Mouse (Mus musculus) layer of hippocampus, adult 2 months (tissue): Measurements from ENCODE around the gene 1700013F07Rik. TPM values are rescaled to one million over a fixed set of nuclear protein-coding genes. Genes with fewer than 3 reads are reported as not detected.
A peak's percentile ranks its signal among the peaks of the same experiment; 100 is the strongest.

Experiments used
- DNase-seq, 2 experiments: peaks; one replicate each; pipeline ENCODE4 v3.0.0; 2022; ENCODE audit warnings: low spot score in 2 of 2
- H3K27ac ChIP-seq: fragments of 200-600 bp; 2 replicates; pipeline ENCODE4 v1.8.1; 2022
- H3K4me3 ChIP-seq: fragments of 200-600 bp; 2 replicates; pipeline ENCODE4 v1.8.1; 2022; ENCODE audit warnings: mild to moderate bottlenecking
- CTCF ChIP-seq: fragments of 200-600 bp; conservative IDR thresholded peaks from 2 replicates; pipeline ENCODE4 v1.8.1; 2022; ENCODE audit warnings: antibody characterized with exemption, mild to moderate bottlenecking, moderate library complexity
- total RNA-seq, 2 experiments: library from RNA; stranded (reverse); gene quantifications; 2 replicates each; pipeline ENCODE4 v1.2.3; 2021

Gene 1700013F07Rik
- total RNA-seq, 2 experiments from 2014 or later, result 1.5 TPM

- no peak for TF ChIP-seq CTCF
- Histone ChIP-seq H3K4me3 (no peak overlapping the region), H3K27ac (no peak overlapping the region)
- no peak for DNase-seq
These were observed 15.7 kb upstream of the 1700013F07Rik start for GRCm38 (mm10) chr3:108518276-108518675.

- H3K4me3 ChIP-seq, result no peak overlapping the region
- DNase-seq, result no peak
- TF ChIP-seq CTCF, result no peak
- no peak overlapping the region for H3K27ac ChIP-seq
These were observed 10.5 kb upstream of the 1700013F07Rik start for GRCm38 (mm10) chr3:108523415-108523814.

- no peak overlapping the region for H3K27ac ChIP-seq
- DNase-seq, result no peak
- no peak overlapping the region for H3K4me3 ChIP-seq
- TF ChIP-seq CTCF, result peak; percentile 31; the same call in 1 of the 2 replicates
These were observed 5.5 kb upstream of the 1700013F07Rik start for GRCm38 (mm10) chr3:108528489-108528888.

GRCm38 (mm10) chr3:108533114-108533885 lies 650 bp upstream of the 1700013F07Rik start:
- no peak for DNase-seq
- Histone ChIP-seq H3K4me3 (no peak overlapping the region), H3K27ac (no peak overlapping the region)
- no peak for TF ChIP-seq CTCF

- Histone ChIP-seq H3K4me3 (peak overlapping the region; percentile 59), H3K27ac (peak overlapping the region; percentile 97)
- TF ChIP-seq CTCF, result no peak
- no peak for DNase-seq
These were observed 2.1 kb downstream of the 1700013F07Rik start for GRCm38 (mm10) chr3:108535896-108536516.

- peak within 1 kb of the TSS; percentile 97 for H3K27ac ChIP-seq
- TF ChIP-seq CTCF, result no peak
These were observed 2.7 kb downstream of the 1700013F07Rik start, which contains the start of gene 5330417C22Rik for GRCm38 (mm10) chr3:108536517-108537260. Gene 5330417C22Rik, minus strand, starts transcription at chr3:108536536.

GRCm38 (mm10) chr3:108537303-108537702 lies 3.4 kb downstream of the 1700013F07Rik start:
- Histone ChIP-seq H3K4me3 (peak overlapping the region; percentile 59), H3K27ac (peak overlapping the region; percentile 97)
- DNase-seq, result peak; percentile 91 to 92
- peak; percentile 91 for TF ChIP-seq CTCF

More at GRCm38 (mm10) chr3:108536517-108537260, 2.7 kb downstream of the 1700013F07Rik start, which contains the start of gene 5330417C22Rik:
- peak; percentile 85 to 93 for DNase-seq
- H3K4me3 ChIP-seq, result peak within 1 kb of the TSS; percentile 59

- DNase-seq, result no peak
- H3K27ac ChIP-seq, result no peak overlapping the region
- no peak for TF ChIP-seq CTCF
- H3K4me3 ChIP-seq, result no peak overlapping the region
These were observed 8.3 kb downstream of the 1700013F07Rik start for GRCm38 (mm10) chr3:108542299-108542698.

GRCm38 (mm10) chr3:108554111-108554561 lies 20.2 kb downstream of the 1700013F07Rik start:
- peak overlapping the region; percentile 99 for H3K27ac ChIP-seq
- DNase-seq, result peak in 1 of 2 experiments; percentile 10
- peak overlapping the region; percentile 80 for H3K4me3 ChIP-seq
- TF ChIP-seq CTCF, result no peak

- Histone ChIP-seq H3K4me3 (peak overlapping the region; percentile 80), H3K27ac (peak overlapping the region; percentile 99)
- TF ChIP-seq CTCF, result peak; percentile 94
- peak; percentile 94 to 95 for DNase-seq
These were observed 20.8 kb downstream of the 1700013F07Rik start for GRCm38 (mm10) chr3:108554587-108555312.

GRCm38 (mm10) chr3:108557888-108558287 lies 23.9 kb downstream of the 1700013F07Rik start:
- no peak overlapping the region for H3K4me3 ChIP-seq
- TF ChIP-seq CTCF, result no peak
- H3K27ac ChIP-seq, result peak overlapping the region; percentile 68
- peak in 1 of 2 experiments; percentile 35 for DNase-seq

GRCm38 (mm10) chr3:108562133-108562730 lies 28.3 kb downstream of the 1700013F07Rik start, which contains the start of gene Tmem167b:
Gene Tmem167b, minus strand, starts transcription at chr3:108562466.
- TF ChIP-seq CTCF, result no peak; the same call in 1 of the 2 replicates
- H3K4me3 ChIP-seq, result peak within 1 kb of the TSS; percentile 68
- peak; percentile 97 to 98 for DNase-seq
- H3K27ac ChIP-seq, result peak within 1 kb of the TSS; percentile 96
